Mouse (Mus musculus): Measurements from ENCODE around the gene Aipl1. TPM values are rescaled to one million over a fixed set of nuclear protein-coding genes. Genes with fewer than 3 reads are reported as not detected.
A peak's percentile ranks its signal among the peaks of the same experiment; 100 is the strongest.
"Not testable (repeated sequence)": the region's sequence is repeated elsewhere in the genome, so short reads cannot be mapped to it uniquely, and the experiment has no call there.

Gene Aipl1
- total RNA-seq, 1 experiment from 2014 or later: 0.15 TPM

DNA sequence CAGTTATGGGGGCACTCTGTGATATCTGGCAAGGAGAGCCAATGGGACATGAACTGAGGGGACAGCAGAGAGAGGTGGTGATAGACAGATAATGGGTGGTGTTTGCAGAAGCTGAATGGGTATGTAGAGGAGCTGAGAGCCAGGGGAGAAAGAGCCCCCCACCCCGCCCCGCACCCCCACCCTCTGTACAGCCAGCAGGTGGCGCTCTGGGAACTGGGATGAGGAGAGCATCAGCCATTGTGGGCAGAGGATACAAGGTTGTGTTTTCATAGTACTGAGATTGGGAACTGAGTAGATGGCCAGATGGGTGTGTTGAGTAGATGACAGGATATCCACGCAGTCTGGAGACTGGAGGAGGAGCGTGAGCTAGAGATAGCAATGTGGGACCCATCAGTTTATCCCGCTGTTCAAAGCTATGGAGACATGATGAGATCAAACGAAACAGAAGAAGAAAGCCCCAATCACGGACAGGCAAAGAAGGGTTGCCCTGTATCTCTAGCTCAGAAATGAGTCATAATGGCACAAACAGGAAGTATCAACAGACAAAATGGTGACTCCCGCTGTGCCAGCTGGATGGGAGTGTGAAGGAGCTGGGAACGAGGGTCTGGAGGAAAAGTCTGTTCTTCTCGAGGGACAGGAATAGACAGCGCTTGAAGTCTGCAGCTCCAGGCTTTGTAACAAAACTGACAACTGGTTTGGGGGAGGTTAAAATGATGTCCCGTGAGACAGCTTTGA, 20.6 kb downstream of the Aipl1 start:
- DNase-seq: no peak

DNA sequence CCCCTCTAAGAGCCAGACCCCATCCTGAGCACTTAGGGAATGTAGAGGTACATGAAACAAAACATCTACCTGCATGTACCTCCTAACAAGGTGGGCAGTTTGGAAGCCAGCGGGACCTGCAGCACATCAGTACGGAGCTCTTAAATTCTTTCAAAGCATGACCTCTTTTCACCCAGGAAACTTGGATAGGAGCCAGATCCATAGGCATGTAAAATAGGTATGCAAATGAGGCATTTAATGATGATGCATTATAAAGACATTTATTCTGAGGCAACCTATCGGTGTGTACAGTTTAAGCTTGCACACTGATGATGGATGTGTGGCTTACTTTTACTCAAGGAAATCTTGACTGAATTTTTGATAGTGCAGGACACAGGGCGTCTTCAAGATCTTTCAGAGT, 22.6 kb downstream of the Aipl1 start:
- DNase-seq: no peak

DNA sequence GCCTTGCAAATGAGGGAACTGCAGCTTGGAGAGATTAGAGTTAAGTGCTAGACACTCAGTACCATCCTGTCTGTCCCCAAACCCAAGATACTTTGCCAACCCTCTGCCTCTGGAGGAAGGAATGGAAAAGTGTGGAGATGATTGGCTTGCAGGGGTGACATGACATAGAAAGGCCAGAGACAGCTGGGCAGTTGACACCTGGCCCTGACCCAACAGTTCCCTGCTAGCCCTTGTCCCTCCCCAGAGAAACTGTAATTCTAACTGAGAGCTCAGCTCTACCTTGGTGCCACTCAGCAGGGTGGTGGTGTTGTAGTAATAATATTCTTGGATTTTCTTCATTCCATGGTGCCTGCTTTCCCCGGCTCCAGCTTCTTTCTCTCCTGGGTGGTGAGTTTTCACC, 25.4 kb downstream of the Aipl1 start:
- DNase-seq: no peak

- no peak for DNase-seq
Observed at GRCm38 (mm10) chr11:72010940-72011722, 26.2 kb downstream of the Aipl1 start.

DNA sequence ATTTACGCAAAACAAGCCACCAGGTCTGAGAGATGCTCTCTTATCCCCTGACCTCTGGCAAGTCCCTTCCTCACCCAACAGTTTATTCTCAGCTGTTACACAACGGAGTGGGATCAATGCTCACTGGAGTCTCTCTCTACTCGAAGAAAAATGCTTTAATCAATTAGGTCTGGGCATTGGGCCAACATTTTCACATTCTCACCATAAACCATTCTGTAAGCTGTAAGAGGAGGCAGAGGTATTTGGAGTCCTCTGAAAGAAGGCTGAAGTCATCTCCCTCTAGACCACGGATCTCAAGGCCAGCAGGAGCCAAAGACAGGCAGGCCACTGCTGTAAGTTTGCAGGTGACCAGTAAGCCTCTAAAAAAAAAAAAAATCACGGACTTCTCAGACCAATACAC, 26.9 kb downstream of the Aipl1 start:
- no peak for DNase-seq

DNA sequence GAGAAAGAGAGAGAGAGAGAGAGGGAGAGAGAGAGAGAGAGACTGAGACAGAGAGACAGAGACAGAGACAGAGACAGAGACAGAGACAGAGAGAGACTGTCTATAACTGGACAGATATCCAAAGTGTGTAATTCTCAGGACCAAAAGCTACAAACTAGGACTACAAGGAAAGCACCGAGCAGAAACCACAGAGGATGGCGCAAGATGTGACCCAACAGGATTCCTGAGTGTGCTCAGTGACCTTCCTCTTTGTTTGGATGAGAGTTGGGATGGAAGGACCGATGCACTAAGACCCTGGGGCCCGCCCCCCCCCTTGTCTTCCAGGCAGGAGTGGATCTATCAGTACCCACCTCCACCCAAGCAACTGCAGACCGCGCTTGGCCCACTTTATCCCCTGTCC, 31.8 kb downstream of the Aipl1 start:
- no peak for DNase-seq

DNA sequence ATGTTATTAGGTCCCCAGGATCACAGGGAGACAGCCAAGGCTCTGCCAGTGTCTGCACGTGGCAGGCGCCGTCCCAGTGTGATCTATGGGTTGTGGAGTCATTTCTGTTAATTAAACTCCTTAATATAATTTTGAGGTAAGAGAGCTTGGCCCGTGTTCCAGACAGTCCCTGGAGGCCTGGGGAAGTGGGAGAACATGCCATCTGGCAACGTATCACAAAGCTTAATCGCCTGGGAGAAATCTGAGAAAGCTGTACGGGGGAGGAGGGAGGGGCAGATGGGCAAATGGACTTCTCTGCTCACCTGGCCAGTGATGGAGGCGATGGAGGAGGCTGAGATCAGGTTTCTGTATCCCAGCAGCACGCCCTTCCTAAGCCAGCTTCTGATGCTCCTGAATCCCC, 34.1 kb downstream of the Aipl1 start:
- DNase-seq: peak; percentile 40

GRCm38 (mm10) chr11:72002138-72002853, 35.0 kb downstream of the Aipl1 start:
- peak; percentile 55 for DNase-seq

DNA sequence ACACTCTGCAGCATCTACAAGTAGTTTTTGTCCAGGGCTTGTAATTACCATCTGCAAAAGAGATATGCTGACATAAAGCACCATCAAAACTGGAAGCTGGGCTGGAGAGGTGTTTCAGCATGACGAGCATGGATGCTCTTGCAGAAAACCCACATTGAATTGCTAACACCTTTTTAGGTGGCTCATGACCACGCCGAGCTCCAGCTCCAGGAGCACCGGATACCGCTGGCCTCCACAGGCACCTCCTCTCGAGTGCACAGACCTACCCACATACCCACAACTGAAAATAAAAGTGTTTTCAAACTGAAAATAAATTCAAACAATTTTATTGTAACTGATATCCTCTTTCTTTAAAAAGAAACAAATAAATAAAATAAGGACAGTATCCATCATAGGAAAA, 37.1 kb downstream of the Aipl1 start:
- DNase-seq: no peak

DNA sequence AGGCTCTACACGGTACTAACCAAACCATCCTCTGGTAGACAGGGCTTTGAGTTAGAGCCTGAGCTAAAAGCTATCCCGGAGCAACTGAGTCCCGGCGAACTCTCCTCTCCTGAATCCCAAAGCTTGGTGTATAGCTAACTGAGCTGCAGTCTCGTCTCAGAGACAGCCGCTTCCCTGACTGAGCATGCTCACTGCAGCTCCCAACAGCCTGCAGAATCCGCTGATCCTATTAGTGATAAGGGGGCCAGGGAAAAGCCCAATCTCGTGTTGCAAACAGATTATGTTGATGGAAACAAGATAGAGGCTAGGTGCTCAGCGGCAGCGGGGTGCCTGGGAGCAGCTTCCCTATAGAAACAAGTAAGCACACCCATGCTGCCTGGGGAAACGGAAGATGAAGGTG, 40.5 kb downstream of the Aipl1 start:
- no peak for DNase-seq

DNA sequence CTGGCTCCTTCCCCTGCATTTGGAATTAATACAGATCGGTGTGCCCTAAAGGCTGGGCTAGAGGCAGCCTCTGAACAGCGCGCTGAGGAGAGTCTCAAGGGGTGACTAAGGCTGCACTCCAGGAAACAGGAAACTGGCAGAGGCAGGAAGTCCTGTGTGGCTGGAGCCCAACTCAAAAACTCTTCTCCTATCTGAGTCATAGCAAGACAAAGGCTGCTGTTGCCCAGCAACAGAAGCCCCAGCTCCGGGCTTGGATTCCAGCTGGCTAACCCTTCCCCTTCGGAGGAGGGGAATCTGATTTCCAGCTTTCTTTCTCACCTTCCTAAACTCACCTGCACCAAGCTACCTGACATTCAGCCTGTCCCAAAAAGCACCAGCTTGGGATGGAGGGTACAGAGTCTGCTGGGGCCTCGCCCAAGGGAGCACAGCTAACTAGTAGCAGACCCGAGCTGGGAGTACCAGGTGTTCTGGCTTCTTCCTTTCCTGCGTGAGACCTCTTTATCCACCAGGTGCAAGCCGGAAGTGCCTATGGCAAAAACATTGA, 41.3 kb downstream of the Aipl1 start:
- DNase-seq: peak; percentile 81

DNA sequence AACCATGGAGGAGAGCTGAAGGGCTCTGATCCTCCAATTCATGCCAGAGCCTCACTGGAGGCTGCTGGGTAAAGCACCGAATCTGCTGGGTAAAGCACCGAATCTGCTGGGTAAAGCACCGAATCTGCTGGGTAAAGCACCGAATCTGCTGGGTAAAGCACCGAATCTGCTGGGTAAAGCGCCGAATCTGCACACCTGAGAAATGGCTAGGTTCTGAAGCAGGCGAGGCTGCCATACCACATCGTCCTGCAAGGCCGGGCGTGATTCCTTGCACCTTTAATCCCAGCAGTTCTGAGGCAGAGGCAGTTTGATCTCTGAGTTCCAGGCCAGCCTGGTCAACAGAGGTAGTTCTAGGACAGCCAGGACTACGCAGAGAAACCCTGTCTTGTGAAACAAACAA, 44.9 kb downstream of the Aipl1 start:
- DNase-seq: no peak

GRCm38 (mm10) chr11:71991541-71991940, 45.8 kb downstream of the Aipl1 start:
- DNase-seq: peak; percentile 71

DNA sequence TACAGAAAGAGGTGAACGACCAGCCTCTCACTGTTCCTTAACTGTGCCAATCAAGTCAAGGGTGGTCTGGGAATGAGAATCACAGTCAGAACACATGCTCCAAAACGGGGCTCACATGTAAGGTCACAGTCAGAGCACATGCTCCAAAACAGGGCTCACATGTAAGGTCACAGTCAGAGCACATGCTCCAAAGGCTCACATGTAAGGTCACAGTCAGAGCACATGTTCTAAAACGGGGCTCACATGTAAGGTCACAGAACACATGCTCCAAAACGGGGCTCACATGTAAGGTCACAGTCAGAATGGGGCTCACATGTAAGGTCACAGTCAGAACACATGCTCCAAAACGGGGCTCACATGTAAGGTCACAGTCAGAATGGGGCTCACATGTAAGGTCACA, 47.9 kb downstream of the Aipl1 start:
- DNase-seq: not testable (repeated sequence)

DNA sequence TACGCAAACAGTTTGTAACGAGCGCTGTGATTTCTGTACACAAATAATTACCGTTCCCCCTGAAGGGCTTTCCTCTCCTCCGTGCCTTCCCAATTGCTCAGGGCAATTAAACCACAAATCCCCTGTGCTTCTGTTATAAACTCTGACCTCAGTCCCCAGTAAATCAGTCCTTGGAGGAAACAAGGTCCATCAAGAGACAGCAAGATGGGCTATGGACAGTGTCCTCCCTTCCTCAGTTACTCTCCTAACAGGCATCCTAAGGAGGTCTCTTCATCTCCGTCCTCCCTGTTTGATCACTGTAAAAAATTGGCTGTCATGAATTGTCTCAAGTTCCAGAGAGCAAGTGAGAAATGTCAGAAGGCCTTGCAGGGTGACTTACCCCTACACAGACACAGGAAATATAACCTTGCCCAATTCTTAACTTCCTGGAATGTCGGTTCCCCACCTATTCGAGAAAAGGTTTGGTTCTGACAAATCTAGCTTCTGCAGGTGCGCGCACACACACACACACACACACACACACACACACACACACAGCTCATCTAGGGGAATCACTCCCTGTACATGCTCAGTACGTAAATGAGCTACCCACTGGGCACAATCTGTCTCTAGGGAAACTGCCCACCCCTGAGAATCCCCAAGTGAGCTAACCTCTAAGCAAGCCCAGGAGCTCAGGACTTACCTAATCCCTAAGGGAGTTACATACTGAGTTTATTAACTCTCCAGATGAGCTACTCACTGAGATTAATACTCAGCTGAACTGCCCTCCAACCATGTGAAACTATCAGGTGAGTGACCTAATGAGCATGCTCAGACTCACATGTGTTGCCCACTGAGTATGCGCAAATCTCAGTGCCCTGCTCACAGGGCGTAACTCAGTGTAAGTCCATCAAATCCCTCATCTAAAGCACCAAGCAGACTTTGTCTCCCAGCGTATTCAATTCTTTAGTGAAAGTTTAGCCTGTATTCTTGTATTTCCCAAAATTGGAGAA, 49.9 kb downstream of the Aipl1 start:
- no peak for DNase-seq

GRCm38 (mm10) chr11:71985783-71986182, 51.5 kb downstream of the Aipl1 start:
- DNase-seq: no peak

- no peak for DNase-seq
Observed at GRCm38 (mm10) chr11:71985101-71985711, 52.1 kb downstream of the Aipl1 start.

- no peak for DNase-seq
Observed at GRCm38 (mm10) chr11:71984093-71984492, 53.2 kb downstream of the Aipl1 start.
